Mouse (Mus musculus) kidney, embryonic 14.5 days (tissue): ENCODE results near the gene Pias3. TPM values are rescaled to one million over a fixed set of nuclear protein-coding genes. Genes with fewer than 3 reads are reported as not detected.

Experiments
- ATAC-seq: fragments of 200-750 bp; cut with Nextera tagmentation; 2 replicates; pipeline ENCODE4 v1.8.0; 2017; ENCODE audit warnings: moderate number of reproducible peaks, mild to moderate bottlenecking, moderate TSS enrichment, moderate library complexity; ENCODE audit not compliant: low FRiP score, low TSS enrichment
- H3K27ac ChIP-seq: fragments of 300-500 bp; sonication (generic); 2 replicates; pipeline ENCODE4 v1.5.1; 2014; ENCODE audit warnings: low read depth, mild to moderate bottlenecking, low read length, moderate library complexity, mixed read lengths
- H3K27me3 ChIP-seq: fragments of 300-500 bp; sonication (generic); 2 replicates; pipeline ENCODE4 v1.6.1; 2014; ENCODE audit warnings: mild to moderate bottlenecking, low read length; ENCODE audit not compliant: control insufficient read depth, insufficient read depth
- H3K36me3 ChIP-seq: fragments of 300-500 bp; sonication (generic); 2 replicates; pipeline ENCODE4 v1.6.1; 2014; ENCODE audit warnings: low read length, mixed read lengths; ENCODE audit not compliant: control insufficient read depth, insufficient read depth
- H3K4me1 ChIP-seq: fragments of 300-500 bp; sonication (generic); 2 replicates; pipeline ENCODE4 v1.6.1; 2014; ENCODE audit warnings: low read length, mixed read lengths; ENCODE audit not compliant: control insufficient read depth, insufficient read depth
- H3K4me2 ChIP-seq: fragments of 300-500 bp; sonication (generic); replicated peaks from 2 replicates; pipeline ENCODE4 v1.6.1; 2014; ENCODE audit warnings: low read depth, mild to moderate bottlenecking, low read length
- H3K4me3 ChIP-seq: fragments of 300-500 bp; sonication (generic); 2 replicates; pipeline ENCODE4 v1.5.1; 2014; ENCODE audit warnings: mild to moderate bottlenecking, low read length
- H3K9ac ChIP-seq: fragments of 300-500 bp; sonication (generic); 2 replicates; pipeline ENCODE4 v1.6.1; 2014; ENCODE audit warnings: low read depth, mild to moderate bottlenecking, low read length, moderate library complexity
- H3K9me3 ChIP-seq: fragments of 300-500 bp; sonication (generic); 2 replicates; pipeline ENCODE4 v1.6.1; 2016; ENCODE audit warnings: low read length; ENCODE audit not compliant: control insufficient read depth
- WGBS: fragments of 180-500 bp; shearing (Covaris S2); extraction: QIAGEN DNeasy Blood & Tissue Kit; methylation state at CpG from one replicate; pipeline ENCODE4 v1.1.7; 2014; 5-methylcytosine and 5-hydroxymethylcytosine counted together
- polyA plus RNA-seq: library from polyadenylated mRNA; unstranded; fragments of >200 nt; fragmentation: Nextera tagmentation; extraction: Ambion mirVana; gene quantifications from 2 replicates; pipeline ENCODE4 v1.2.1, GENCODE M21; 2014

Pias3 gene
- polyA plus RNA-seq, 1 experiment from 2014 or later: 55.7 TPM

DNA sequence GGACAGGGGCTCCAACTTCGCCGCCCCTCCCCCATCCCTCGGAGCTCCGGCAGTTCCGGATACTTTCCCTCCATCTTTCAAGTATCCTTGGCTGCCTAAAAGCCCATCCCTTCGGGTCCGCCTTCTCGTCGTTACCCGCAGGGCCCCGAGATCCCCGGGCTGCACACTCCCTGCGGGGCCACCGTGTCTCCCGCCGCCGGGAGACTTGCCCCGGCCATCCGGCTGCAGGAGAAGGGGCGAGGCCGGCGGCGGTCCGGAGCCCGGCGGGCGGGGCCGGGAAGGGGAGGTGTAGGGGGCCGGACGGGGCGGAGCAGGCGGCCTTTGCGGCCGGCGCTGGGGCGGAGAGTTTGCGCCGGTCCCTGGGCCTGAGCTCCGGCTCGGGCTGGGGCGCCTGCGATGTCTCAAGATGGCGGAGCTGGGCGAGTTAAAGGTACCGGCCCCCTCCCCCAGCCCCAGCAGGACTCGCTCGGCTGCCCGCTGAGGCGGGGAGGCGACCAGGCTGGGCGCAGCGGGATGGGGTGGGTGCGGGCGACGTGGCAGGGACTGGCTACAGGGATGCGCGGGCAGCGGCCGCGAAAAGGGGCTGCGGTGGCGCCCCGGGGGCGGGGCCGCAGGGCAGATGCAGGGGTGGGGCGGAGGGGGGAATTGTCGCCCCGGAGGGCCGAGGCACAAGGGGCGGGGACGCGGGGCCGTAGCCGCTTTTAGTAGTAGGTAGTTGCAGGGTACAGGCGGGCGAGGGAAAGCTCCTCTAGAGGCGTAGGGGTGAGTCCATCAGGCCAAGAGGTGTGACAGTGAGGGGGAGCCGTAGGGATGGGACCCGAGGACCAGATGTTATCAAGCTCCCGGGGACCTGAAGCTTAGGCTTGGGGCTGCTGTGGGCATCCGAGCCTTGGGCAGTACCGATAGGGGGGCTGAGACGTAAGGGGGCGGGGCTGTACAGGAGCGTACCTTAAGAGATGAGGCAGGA is 865 bp downstream of the Pias3 start:
- H3K27ac ChIP-seq: peak overlapping the region; percentile 81
- under 1% methylated on average over 75 of the region's 85 CpGs for WGBS

DNA sequence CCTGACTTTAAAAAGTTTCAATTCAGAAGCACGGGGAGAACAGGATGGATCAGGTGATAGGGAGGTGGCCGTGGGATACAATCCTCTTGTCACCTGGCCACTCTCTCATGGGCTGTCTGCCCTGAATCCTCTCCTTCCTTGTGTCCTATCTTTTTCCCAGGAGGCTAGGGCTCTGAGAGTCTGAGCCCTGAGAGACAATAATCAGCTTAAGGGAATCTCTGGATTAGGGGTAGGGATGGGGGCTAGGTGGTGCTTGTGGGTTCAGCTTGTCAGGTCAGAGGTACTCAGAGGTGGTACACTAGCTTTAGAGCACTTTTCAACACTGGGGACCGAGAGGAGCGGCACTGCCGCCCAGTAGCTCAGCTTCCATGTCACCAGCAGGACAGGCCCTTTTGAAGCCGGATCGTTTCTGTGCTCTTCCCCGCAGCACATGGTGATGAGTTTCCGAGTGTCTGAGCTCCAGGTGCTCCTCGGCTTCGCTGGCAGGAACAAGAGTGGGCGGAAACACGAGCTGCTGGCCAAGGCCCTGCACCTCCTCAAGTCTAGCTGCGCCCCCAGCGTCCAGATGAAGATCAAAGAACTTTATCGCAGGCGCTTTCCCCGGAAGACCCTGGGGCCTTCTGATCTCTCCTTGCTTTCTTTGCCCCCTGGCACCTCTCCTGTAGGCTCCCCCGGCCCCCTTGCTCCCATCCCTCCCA is 3.0 kb downstream of the Pias3 start:
- Histone ChIP-seq H3K9ac (peak overlapping the region; percentile 24; the same call in 1 of the 2 replicates), H3K27ac (no peak overlapping the region), H3K4me2 (peak overlapping the region; percentile 9; the same call in 1 of the 2 replicates), H3K9me3 (no peaks in the 10 kb centered on the region), H3K4me1 (peaks cover 23% of the 10 kb centered on the region), H3K27me3 (no peaks in the 10 kb centered on the region), H3K4me3 (no peak overlapping the region), H3K36me3 (peaks cover 39% of the 10 kb centered on the region)
- no peak for ATAC-seq
- whole genome bisulfite sequencing: 32% methylated on average over 19 of the region's 19 CpGs

More for the DNA sequence above, 865 bp downstream of the Pias3 start:
- Histone ChIP-seq H3K27me3 (no peaks in the 10 kb centered on the region), H3K4me1 (peaks cover 23% of the 10 kb centered on the region), H3K4me2 (peak overlapping the region; percentile 70), H3K36me3 (peaks cover 22% of the 10 kb centered on the region), H3K9me3 (no peaks in the 10 kb centered on the region), H3K9ac (peak overlapping the region; percentile 87), H3K4me3 (peak overlapping the region; percentile 78)
- peak; percentile 93 for ATAC-seq

DNA sequence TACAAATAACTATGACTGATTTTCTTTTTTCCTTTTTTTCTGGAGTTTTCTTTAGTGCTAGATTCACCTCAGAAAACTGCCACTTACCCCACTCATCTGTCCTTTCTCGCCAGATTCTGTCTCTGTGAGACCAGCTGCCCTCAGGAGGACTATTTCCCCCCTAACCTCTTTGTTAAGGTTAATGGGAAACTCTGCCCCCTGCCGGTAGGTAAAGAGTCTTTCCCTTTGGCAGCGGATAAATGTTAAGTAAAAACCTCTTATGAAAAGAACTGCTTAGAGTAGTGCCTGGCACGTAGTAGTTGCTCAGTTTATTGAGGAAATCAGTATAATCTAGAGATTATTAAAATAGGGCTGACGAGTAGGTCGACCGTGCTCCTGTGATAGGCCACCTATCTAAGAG is 4.2 kb downstream of the Pias3 start:
- H3K4me1 ChIP-seq: peaks cover 22% of the 10 kb centered on the region
- WGBS: 65% methylated on average over 7 of the region's 7 CpGs
- no peak overlapping the region for H3K4me2 ChIP-seq
- no peaks in the 10 kb centered on the region for H3K9me3 ChIP-seq
- ATAC-seq: no peak
- H3K27ac ChIP-seq: no peak overlapping the region
- peaks cover 50% of the 10 kb centered on the region for H3K36me3 ChIP-seq
- H3K9ac ChIP-seq: no peak overlapping the region
- H3K4me3 ChIP-seq: no peak overlapping the region
- H3K27me3 ChIP-seq: no peaks in the 10 kb centered on the region

DNA sequence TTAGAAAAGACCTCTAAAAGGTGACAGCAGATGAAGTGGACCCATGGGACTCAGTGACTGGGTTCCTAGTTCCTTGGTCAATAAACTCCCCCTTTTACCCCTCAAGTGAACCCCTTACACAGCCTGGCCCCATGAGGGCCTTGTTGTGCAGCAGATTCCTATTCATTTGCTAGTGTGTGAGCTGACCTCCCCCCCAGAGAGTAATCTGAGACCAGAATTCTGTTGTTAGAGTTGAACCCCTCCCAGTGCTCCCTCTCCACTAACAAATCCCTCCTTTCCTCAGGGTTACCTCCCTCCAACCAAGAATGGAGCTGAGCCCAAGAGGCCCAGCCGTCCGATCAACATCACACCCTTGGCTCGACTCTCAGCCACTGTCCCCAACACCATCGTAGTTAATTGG is 4.8 kb downstream of the Pias3 start:
- H3K36me3 ChIP-seq: peaks cover 56% of the 10 kb centered on the region

DNA sequence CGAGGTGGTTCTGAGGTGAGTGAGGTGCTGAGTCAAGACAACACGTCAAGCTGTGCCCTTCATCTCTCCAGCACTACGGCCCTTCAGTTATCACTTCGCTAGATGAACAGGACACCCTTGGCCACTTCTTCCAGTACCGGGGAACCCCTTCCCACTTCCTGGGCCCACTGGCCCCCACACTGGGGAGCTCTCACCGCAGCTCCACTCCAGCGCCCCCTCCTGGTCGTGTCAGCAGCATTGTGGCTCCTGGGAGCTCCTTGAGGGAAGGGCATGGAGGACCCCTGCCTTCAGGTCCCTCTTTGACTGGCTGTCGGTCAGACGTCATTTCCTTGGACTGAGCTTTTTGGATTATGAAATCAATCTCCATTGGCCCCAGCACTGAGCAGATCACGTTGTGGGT is 8.6 kb downstream of the Pias3 start:
- H3K9ac ChIP-seq: no peak overlapping the region
- whole genome bisulfite sequencing: 68% methylated on average over 11 of the region's 11 CpGs
- no peak overlapping the region for H3K4me2 ChIP-seq
- H3K4me3 ChIP-seq: no peak overlapping the region
- no peak overlapping the region for H3K27ac ChIP-seq
- H3K4me1 ChIP-seq: no peaks in the 10 kb centered on the region
- H3K27me3 ChIP-seq: no peaks in the 10 kb centered on the region; the same call in 1 of the 2 replicates
- ATAC-seq: no peak
- peaks cover 58% of the 10 kb centered on the region for H3K36me3 ChIP-seq
- H3K9me3 ChIP-seq: no peaks in the 10 kb centered on the region

More for the DNA sequence above, 4.8 kb downstream of the Pias3 start:
- Histone ChIP-seq H3K4me1 (peaks cover 15% of the 10 kb centered on the region), H3K27ac (no peak overlapping the region), H3K4me3 (no peak overlapping the region), H3K9me3 (no peaks in the 10 kb centered on the region), H3K4me2 (no peak overlapping the region), H3K27me3 (no peaks in the 10 kb centered on the region), H3K9ac (no peak overlapping the region)
- no peak for ATAC-seq
- 84% methylated on average over 4 of the region's 4 CpGs for WGBS

DNA sequence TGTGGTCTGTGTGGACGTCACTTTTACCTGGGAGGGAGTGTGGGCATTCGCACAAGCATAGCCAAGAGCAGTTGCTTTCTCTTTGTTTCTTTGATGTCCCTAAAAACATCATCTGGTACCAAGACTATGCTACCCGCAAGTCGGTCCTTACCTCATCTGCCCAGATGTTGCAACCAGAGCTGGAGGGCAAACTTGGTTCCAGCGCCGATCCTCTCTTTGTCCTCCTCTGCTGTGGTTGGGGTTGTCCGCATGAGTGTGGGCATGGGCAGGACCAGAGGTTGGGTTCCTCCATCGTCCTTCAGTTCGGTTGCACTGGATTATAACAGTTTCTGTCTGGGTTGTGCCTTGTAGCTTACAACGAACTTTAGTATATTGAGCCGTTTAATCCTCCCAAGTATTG is 10.0 kb downstream of the Pias3 start:
- no peaks in the 10 kb centered on the region for H3K4me1 ChIP-seq
- H3K9me3 ChIP-seq: no peaks in the 10 kb centered on the region
- H3K4me3 ChIP-seq: no peak overlapping the region
- 88% methylated on average over 11 of the region's 11 CpGs for WGBS
- H3K9ac ChIP-seq: no peak overlapping the region
- peaks cover 56% of the 10 kb centered on the region for H3K36me3 ChIP-seq
- ATAC-seq: no peak
- no peak overlapping the region for H3K4me2 ChIP-seq
- no peaks in the 10 kb centered on the region; the same call in 1 of the 2 replicates for H3K27me3 ChIP-seq
- no peak overlapping the region for H3K27ac ChIP-seq

DNA sequence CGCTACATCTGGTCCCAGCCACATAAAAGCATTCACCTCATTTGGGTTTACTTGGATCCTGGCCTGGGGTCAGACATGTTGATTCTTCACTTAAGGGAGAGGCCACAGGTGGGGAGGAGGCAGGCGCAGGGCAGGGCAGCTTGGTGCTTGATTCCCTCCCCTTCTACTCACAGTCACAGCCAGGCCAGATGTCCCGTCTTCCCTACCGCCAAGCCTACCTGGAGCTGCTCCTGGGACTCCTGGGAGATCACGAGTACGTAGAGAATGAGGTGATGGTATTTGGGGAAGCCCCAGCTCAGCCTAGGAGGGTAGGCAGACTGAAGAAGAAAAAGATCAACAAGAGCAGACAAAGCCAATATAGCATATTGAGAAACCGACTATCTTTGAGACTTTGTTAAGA is 10.8 kb downstream of the Pias3 start:
- no peaks in the 10 kb centered on the region for H3K9me3 ChIP-seq
- no peak for ATAC-seq
- no peaks in the 10 kb centered on the region for H3K4me1 ChIP-seq
- peaks cover 56% of the 10 kb centered on the region for H3K36me3 ChIP-seq
- no peak overlapping the region for H3K4me3 ChIP-seq
- no peaks in the 10 kb centered on the region; the same call in 1 of the 2 replicates for H3K27me3 ChIP-seq
- 78% methylated on average over 7 of the region's 7 CpGs for WGBS
- no peak overlapping the region for H3K9ac ChIP-seq
- no peak overlapping the region for H3K27ac ChIP-seq
- H3K4me2 ChIP-seq: no peak overlapping the region

DNA sequence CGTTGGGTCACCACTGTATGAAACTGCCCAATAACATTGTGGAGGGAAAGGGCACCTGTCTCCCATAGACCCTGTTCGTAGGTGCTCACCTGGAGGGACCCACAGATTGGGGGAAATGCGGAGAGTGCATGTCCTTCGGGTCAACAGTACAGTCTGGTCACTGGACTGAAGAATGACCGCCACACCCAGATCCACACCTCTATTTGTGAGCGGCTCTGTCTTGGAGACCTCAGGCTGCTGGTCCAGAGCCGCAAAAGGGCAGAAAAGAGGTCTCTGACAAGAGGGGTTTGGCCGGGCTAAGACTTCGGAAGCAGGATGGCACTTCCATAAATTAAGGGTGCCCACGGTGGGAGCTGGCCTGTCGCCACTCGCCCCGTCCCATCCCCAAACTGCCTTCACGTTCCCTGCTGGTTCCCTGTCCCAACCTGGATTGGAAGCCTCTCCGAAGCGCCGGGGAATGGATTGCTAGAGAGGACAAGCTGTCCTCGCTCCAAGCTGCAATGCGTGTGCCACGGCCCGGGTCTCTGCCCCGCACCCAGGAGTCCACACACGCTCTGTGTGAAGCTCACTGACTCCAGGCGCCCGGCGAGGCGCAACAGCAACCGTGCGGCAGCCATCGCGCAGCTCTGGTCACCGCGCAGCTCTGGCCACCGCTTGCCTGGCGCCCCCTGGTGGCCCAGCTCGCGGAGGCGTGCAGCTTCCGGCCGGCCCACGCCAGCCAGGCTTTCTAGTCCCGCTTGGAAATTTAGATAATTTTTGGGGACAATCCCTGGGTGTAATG is 11.9 kb downstream of the Pias3 start, which contains the start of gene Nudt17:
TSS of gene Nudt17 (minus strand) at position 660 of the 781 bp plus-strand sequence.
- no peak within 1 kb of the TSS for H3K27ac ChIP-seq
- no peaks in the 10 kb centered on the region for H3K4me1 ChIP-seq
- peak within 1 kb of the TSS; percentile 54 for H3K4me3 ChIP-seq
- 4% methylated on average over 42 of the region's 42 CpGs for WGBS
- peak within 1 kb of the TSS; percentile 96 for H3K4me2 ChIP-seq
- H3K9me3 ChIP-seq: no peaks in the 10 kb centered on the region
- ATAC-seq: peak; percentile 87
- H3K27me3 ChIP-seq: no peaks in the 10 kb centered on the region; the same call in 1 of the 2 replicates
- peak within 1 kb of the TSS; percentile 72 for H3K9ac ChIP-seq
- H3K36me3 ChIP-seq: peaks cover 49% of the 10 kb centered on the region
